Mouse (Mus musculus) c-Kit-positive CD71-positive TER-119-negative erythroid progenitor cells, embryonic 14.5 days (primary cell): ENCODE data around the gene Ugt2b38.
"Not testable (repeated sequence)": the region's sequence is repeated elsewhere in the genome, so short reads cannot be mapped to it uniquely, and the experiment has no call there.

Experiments used
- DNase-seq: peaks from one replicate; pipeline ENCODE4 v3.0.0-alpha.2; 2013; ENCODE audit warnings: low read depth

Ugt2b38 gene

DNA sequence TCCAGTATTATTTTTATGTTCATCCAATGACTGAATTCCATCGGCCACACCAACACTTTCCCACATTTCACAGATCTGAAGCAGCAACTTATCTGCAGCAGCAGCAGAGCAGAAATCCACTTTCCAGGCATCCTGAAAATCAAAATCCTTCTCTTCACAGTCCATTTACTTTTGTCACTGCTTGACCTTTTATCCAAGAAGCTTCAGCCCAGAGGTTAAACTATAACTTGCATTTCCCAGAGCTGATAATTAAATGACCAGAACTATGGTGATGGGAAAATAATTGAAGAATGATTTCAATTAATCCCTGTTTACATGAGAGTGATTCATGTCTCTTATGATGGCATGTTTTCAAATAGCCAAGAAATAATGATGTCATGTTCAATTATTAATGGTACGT lies at the start of gene Ugt2b38:
Gene Ugt2b38, minus strand, starts transcription at position 163 of the 400 bp plus-strand sequence.
- DNase-seq: not testable (repeated sequence)

DNA sequence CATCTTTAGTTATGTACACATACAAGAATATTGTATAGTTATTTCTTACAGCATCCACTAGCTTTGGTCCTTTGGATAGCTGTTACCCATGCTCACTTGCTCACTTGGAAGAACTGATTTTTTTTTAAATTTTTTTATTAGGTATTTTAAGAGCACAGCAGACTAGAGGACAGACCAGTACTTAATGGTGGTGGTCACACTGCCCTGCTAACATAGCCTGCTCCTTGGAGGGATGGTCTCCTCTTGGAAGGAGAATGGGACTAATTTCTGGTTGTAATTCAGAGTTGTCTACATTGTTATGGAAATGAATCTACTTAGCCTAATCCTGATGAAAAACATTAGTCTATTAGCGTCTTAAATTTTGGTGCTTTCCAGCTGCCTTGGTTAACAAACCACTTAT lies 34.8 kb upstream of the Ugt2b38 start:
- no peak for DNase-seq

DNA sequence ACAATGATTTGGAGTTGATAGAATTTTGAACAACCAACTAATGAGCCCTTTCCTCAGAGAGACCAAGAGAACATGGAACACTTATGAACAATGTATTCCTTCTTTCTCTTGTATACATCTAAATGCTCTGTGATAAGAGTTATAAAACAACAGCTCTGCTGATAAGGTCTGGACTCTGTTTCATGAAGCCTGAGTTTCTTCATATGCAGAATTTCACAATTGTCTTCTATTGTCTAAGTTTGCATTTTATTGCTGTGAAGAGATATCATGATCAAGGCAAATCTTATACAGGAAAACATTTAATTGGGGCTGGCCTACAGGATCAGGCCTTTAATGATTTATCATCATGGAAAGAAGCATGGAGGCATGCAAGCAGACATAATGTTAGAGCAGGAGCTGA lies 33.7 kb upstream of the Ugt2b38 start:
- DNase-seq: no peak

DNA sequence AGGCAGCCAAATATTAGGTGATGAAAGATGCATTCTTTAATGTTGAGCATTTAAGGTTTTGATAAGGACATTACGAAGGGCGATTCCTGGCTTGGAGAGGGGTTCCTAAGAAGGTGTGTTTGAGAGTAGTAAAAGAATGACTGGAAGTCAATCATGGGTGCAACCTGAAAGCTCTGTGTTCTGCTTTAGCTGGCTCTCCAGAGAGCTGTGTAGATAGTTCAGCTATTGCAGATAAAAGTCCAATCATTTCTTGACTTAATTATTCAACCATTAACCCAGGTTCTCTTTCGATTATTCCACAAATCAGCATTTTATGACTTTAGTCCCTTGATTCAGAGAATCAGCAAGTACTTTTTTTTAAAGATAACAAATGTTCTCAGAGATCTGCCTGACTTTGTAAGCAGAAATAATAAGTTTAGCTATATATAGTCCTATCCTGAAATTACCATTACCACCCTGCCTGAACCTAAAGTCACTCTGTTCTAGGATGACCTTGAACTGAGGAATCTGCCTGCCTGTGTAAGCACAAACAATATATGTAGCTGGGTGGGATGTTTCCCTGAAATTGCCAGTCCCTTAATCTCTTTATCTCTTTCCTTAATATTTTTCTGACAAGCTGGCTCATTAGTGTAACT lies 32.3 kb upstream of the Ugt2b38 start:
- no peak for DNase-seq

DNA sequence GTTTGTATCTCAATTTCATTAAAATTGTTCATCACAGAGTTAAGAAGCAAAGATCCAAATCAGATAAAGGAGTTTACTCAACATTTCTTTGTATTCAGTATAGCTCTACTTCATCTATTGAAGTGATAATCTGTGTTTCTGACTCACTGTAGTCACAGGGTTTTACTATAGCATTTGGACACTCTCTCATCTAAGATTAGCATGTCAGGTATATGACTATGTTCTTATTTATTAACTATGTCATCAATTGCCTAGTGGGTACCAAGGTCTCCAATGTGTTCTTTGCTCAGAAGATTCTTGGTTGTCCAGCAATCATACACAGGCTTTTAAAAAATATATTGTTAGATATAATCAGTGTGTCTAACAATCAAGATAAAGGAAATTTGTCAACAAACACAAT lies 31.5 kb upstream of the Ugt2b38 start:
- DNase-seq: no peak

DNA sequence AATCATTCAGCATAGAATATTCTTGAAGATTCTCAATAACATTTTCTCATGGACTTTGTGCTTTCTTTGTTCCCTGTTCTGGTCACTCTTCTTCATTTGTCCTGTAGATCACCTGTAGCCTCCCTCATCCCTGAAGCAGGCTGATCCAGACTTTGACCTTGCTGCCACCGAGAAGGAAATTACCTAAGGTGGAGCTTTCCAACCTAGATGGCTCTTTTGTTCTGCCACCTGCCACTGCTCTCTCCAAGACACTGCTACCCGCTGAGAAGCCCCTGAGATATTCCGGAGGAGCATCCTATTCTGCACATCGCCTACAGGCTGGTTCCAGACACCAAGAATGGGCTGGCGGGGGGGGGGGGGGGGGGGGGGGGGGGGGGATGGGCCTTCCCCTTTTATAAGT lies 28.5 kb upstream of the Ugt2b38 start:
- DNase-seq: not testable (repeated sequence)

DNA sequence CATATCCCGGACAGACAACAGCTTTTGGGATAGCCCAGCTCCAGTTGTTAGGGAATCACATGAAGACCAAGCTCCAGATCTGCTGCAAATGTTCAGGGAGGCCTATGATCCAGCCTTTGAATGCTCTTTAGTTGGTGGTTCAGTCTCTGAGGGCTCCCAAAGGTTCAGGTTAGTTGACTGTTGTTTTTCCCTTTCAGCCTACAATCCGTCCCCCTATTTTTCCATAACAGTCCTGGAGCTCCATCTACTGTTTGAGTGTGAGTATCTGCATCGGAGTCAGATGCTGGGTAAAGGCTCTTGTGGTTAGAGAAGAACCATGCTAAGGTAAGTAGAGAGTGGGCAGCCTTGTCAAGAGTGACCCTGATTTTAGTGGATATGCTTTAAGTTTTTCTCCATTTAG lies 12.3 kb upstream of the Ugt2b38 start:
- no peak for DNase-seq

DNA sequence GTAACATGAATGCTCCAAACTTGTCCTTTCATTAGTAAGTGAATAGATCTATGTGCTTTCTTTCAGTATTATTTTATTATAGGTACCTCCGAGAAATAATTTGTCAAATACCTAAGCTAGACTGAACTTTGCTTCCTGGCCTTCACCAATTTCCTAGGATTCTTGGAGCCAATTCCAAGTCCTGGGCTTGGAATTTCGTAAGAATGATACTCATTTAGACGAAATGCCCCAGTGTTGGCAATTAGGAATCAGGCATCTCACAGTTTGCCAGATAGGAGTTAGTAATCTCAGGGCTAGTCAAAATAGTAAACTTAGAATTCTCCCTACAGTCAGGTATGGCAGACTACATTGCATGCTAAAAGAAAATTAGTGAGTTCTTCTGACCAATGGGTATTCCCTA lies 1.7 kb upstream of the Ugt2b38 start:
- DNase-seq: no peak

DNA sequence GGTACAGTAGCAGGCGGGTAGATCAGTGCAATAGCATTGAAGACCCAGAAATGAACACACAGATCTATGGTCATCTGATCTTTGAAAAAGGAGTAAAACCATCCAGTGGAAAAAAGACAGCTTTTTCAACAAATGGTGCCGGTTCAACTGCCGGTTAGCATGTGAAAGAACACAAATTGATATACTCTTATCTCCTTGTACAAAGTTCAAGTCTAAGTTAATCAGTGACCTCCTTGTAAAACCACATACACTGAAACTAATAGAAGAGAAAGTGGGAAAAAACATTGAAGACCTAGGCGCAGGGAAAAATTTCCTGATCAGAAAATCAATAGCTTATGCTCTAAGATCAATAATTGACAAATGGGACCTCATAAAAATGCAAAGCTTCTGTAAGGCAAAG lies 27.0 kb downstream of the Ugt2b38 start:
- DNase-seq: no peak

DNA sequence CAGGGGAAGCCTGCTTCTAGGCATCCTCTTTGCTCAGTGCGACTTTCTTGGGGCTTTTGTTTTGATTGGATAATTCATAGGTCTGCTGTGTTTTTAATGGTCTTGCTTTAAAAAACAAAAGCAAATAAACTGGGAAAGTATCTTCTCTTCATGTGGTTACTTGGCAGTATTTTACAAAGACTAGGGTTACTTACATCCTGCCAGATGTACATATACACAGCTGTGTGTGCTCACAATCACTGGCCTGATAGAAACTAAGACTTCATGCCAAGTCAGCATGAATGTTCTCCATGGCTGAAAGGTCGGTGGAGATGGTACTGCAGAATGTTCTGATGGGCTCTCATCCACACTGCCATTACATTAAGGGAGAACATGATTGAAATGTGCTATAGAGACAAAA lies 33.2 kb downstream of the Ugt2b38 start:
- no peak for DNase-seq

DNA sequence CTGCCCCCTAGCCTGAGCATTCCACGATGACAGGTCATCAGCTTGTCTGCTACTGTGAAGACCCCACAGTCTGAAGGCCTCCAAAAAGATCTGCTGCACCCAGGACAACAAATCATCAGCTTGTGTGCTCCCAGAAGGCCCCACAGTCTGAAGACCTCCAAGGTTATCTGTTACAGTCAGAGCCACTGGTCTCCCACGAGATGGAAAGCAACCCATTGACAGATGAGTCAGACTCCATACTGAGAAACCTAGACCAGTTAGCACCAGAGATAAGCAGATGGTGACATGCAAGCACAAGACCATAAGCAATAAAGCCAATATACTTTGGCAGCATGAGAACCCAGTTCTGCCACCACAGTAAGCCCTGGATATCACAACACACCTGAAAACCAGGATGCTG lies 43.8 kb downstream of the Ugt2b38 start:
- DNase-seq: no peak

DNA sequence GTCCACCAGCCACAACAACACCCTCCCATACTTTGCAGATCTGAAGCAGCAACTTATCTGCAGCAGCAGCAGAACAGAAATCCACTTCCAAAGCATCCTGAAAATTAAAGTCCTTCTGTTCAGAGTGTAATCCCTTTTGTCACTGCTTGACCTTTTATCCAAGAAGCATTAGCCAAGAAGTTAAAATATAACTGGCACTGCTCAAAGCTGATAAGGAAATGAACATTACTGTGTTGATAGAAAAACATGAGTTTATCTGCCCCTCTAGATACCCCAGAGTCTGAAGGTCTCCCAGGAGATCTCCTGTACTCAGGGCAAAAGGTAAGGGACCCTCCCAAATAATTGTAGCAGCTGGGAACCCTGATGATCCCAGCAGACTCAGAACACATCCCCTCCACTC lies 44.2 kb downstream of the Ugt2b38 start:
- no peak for DNase-seq

DNA sequence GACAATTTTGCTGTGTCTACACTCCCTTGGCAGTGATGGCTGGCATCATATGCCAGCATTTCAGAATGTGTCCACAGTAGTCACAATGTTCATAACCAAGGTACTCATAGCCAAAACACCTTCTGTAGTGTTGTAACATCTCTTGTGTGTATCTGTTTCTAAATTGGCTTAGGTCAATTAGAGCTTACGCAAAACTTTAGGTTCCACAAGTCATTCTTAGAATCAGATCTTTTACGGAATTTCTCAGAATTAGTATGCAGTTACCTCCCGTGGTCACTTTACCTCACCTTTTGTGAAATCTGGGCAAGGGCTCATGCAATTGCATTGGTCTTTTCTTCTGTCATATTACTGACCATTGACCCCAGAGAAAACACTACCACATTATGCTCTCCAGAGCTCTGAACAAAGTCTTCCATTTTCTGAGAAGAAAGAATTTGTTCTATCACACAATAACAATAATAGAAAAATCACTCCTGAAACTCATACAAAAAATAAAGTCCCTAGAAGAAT lies 48.1 kb downstream of the Ugt2b38 start:
- DNase-seq: no peak

DNA sequence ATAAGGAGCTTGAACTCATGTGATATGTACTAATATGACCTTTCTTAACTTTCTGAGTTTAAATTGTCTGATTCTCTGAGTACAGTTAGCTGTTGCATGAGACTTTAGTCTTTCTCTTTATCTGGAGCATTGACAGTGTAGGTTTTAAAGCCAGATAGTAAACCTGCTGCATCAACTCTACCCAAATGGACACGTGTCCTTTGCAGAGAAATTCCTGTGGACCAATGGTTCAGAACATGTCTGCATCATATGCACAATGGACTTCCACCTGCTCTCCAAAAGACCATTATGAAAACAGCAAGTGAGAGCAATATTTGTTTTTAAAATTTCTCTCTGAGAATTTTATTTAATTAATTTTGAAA lies 50.5 kb downstream of the Ugt2b38 start:
- no peak for DNase-seq

DNA sequence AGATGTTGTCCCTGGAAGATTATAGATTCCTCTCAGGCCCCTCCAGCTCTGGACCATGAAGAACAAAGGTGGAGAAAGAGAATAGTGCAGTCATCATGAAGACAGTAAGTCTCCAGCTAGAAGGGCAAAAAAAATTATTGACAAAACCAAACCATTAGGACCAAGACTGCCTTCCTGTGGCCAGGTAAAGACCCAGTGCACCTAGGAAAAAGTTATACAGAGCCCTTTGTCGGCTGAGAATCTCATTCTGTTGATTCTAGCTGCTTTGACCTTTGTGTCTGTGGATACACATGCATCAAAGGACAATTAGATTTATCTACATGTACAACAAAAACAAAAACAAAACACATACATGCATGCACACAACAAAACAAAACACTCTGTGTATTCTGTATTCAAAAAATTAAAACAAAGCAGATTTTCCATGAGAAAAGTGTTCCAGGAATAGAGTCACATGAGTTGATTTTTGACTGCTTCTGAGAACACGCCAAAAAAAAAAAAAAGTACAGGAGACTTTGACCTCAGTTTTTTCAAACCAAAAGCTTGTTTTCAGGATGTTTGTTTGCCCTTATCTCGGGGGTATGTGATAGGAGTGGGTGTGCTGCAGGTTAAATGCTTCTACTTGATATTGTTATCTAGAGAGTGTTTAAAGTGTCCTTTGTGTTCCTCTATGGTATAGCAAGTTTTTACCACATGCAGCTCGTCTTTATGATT lies 51.1 kb downstream of the Ugt2b38 start:
- not testable (repeated sequence) for DNase-seq
